Mouse (Mus musculus) liver (tissue): ENCODE measurements around the gene Nap1l1.
"Not testable (repeated sequence)": the region's sequence is repeated elsewhere in the genome, so short reads cannot be mapped to it uniquely, and the experiment has no call there.

Source experiments
- DNase-seq: peaks from one replicate; pipeline ENCODE4 v3.0.0-alpha.2; 2020; ENCODE audit warnings: mixed read lengths

Nap1l1 gene

DNA sequence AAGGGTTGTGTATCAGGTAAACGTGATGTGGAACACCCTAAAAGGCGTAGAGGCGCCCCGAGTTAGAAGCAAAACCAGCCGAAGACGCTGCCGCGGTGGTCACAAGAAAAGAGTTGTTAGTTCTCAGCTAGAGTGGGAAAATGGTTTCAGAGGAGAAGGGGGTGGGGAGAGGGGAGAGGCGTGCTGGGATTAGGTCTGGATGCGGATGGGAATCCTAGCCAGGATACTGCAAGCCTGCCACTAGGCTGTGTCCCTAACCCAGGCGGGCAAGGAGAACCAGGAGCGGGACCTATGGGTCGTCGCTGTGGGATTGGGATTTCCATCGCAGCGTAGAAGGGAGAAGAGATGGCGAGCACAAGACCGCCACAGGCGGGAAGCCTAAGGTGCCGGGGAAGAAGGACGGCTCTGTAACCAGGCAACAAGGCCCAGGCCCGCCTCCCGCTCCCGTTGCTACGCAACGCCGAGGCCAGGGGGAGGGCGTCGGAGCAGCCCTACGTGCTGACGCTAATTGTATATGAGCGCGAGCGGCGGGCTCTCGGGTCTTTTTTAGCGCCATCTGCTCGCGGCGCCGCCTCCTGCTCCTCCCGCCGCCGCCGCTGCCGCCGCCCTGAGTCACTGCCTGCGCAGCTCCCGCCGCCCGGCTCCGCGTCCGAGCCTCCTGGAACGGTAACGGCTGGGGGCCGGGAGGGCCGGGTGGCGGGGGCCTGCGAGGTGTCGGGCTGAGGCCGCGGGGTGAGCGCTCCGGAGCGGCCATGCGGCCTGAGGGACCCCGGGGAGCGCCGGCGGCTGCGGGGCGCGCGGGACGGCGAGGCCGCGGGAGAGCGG lies at the start of gene Nap1l1:
TSS of gene Nap1l1 (plus strand) at position 538 of the 825 bp plus-strand sequence.
- peak; percentile 97 for DNase-seq

DNA sequence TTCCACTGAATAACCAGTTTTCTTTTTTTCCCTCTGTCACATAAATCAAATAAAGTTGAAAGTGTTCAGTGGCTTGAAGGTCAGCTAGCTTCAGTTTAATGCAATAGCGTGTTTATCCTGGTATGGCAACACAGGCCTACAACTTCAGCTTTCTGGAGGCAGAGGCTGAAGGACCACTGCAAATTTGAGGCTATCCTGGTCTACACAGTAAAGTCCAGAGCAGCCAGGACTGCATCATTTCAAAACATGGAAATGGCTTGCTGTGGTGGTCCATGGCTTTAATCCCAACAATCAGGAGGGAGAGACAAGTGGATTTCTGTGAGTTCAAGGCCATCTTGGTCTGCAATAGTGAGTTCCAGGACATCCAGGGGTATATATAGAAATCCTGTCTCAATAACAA lies 46.5 kb upstream of the Nap1l1 start:
- DNase-seq: no peak

DNA sequence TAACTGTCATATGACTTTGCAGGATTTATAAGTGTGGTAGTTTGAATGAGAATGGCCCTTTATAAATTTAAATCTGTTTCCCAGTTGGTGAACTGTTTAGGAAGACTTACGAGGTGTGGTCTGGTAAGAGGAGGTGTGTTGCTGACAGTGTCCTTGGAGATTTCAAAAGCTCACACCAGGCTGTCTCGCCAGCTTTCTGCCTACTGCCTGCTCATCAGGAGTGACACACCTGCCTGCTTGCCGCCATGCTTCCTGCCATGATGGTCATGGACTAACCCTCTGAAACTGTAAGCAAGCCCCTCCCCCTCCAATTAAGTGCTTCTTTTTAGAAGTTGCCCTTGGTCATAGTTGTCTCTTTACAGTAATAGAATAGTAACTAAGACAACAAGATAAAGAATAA lies 39.5 kb upstream of the Nap1l1 start:
- no peak for DNase-seq

DNA sequence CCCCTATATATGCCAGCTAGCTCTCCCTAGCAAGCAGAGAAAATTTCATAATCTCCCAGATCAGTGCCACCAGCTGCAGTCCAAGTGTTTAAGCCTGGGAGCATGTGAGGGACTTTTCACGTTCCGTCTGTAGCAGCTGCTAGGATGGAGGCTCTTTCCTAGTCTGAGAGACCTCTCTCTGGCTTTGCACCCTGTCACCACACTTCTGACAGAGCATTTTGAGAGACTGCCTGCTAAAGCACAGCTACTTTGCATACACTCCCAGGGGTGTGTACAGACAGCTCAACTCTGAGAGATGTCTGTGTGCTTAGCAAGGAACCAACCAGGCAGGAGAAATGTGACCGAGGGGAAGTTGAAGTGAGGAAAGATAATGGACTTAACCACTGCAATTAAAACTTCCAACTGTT lies 32.0 kb upstream of the Nap1l1 start:
- DNase-seq: no peak

DNA sequence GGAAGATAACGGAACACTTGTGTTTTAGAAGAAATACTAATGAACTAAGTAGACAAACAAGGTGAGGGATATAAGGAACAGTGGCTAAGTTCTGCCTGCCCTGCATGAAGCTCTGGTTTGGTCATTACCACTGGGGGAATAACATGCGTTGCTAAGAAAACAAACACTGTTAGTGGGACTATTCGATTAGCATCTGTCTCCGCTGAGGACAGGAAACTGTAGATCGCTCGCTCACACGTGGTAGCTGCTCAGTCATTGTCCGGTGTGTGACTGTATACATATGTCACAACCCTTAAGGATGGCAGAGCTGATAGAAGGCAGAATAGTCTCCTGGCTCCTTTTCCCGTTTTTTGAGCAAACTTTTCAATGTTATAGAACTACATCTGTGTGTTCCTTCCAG lies 28.8 kb upstream of the Nap1l1 start:
- DNase-seq: no peak

DNA sequence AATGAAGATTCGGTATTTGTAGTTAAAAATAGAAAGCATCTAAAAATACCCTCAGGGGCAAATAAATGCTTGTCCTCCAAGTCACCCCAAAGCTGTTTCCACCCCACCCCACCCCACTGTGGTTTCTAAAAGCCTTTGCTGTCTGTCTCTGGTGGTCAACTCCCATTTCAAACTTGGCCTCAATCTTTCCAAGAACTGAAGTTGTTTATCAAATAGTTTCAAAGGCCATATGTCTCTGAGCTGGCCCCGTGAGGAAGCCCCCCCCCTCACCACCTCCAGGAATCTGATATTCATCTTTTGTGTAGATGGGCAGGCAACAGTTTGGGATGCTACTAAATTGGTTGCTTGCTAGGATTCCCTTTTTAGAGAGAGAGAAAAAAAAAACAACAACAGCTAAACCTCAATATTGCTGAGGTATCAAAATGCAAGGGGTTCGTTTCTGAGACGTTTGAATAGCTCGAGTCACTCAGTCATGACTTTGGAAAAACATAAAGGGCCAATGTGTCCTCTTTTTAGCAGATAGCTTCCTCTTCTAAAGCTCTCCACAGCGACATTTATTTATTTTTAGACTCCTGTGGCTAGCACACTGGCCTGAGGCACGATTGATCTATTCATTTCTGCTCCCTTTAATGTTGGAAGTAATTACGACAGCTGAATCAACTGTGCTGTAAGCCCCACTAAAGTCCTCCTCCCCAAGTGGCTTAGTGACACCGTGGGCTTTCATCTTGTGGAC lies 26.9 kb upstream of the Nap1l1 start:
- DNase-seq: peak; percentile 38

DNA sequence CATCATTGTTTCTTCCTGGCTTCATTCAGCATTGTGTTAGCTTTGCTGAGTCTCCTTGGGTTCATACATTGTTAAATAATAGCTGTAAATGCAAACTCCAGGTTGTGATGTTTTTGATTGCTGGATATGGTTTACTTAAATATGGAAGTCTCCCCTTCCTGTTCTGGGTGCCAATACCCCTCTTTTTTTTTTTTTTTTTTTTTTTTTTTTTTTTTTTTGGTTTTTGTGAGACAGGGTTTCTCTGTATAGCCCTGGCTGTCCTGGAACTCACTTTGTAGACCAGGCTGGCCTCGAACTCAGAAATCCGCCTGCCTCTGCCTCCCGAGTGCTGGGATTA lies 26.4 kb upstream of the Nap1l1 start:
- DNase-seq: not testable (repeated sequence)

DNA sequence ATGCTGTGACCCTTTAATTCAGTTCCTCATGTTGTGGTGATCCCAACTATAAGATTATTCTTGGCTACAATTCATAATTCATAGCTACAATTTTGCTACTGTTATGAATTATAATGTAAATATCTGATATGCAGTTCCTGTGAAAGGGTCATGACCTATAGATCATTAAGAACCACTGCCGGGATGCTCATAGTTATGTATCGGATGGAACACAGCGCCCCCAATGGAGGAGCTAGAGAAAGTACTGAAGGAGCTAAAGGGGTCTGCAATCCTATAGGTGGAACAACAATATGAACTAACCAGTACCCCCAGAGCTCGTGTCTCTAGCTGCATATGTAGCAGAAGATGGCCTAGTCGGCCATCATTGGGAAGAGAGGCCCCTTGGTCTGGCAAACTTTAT lies 23.4 kb upstream of the Nap1l1 start:
- DNase-seq: not testable (repeated sequence)

DNA sequence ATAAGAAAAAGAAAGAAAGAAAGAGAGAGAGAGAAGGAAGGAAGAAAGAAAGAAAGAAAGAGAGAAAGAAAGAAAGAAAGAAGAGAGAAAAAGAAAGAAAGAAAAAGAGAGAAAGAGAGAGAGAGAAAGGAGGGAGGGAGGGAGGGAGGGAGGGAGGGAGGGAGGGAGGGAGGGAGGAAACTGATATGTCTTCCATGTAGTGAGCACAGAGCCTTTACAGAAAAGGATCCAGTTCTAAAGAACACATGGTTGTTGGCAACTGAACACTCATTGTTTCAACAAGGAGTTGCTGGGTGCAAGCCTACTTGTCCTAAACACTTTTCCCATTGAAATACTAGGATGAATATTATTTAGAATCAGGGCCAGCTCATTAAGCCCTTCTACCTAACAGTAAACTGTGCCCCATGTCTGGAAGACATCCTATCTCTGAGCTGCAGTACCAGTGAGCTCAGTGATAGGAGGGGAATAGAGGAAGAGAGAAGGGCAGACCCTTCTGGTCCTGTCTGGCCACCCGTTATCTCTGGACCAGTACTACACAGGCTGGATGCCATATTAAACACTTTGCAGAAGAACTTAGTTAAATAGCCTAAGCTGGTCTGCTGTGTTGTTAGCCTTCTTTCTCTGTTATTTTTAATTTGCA lies 21.2 kb upstream of the Nap1l1 start:
- DNase-seq: peak; percentile 22

DNA sequence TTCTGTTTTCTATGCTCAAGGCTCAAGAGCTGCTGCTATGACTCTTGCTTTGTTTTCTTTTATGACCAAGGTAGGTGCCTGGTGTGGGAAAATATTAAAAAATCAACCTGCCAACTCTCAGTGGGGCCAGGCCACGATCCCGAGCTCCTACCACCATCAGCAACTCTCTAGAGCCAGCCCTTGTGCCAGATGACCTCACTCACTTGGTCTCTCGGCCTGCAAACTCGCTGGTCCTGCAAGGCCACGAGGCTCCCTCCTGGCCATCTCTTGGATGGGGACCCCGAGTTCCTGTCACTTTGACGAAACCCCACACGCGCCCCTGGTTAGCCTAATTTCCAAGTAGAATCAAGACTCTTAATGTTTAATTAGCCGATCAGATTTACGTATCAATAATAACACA lies 20.6 kb upstream of the Nap1l1 start:
- no peak for DNase-seq

DNA sequence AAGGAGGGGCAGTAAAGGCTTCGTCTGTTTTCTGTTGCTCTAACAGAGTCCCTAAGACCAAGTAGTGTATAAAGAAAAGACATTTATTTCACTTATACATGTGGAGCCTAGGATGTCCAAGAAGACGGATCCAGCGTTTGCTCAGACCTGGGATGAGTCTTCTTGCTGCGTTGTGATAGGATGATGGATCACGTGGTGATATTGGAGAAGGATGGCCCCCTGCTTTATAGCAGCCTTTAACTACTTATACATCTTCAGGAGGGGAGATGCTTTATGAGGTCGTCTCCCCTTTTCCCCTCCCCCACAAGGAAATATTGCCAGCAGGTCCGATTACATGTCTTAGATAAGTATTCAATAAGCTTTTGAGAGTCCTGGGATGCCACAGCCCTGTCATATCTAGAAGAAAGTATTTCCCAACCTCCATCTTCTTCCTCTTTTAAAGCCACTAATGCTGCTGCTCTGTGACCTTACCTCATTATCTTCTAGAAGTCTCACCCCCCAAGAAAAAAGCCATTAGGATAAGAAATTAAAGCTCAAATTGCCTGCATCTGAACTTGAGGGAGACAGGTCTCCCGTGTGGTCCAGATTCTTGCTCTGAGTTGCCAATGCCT lies 18.2 kb upstream of the Nap1l1 start:
- no peak for DNase-seq

DNA sequence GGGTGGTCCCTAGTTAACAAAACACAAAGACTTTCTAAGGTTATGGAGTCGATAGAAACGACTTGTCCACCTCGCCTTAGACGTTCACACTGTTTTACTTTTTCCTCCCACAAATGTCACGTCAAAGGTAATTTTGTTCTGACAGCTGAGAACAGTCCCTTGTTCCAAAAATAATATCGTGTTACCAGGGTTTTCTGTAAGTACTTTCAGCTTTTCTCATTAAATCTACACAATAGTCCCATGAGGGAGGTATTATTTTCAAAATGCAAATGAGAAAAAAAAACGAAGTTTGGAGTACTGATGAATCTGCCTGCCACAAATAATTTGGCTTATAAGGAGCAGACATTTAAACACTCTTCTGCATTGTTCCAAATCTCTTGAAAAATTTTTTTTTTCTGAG lies 14.9 kb upstream of the Nap1l1 start:
- no peak for DNase-seq

DNA sequence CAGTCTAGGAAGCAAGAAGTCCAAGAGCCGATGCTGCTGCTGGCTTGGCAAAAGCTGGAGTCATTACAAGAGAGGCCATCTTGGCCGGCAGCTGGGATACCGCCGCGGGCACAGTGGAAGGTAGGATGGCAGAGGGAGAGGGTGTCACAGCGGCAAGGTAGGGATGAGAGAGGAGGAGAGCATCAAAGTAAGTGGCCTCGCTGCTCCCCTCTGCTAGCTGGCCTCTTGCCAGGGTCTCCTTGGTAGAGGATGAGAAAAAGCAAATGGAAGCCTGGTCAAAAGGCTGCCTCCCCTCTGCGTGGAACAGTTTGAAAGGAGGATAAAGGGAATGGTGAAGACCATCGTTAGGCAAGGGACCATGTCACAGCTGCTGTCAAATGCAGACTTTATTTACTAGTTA lies 14.0 kb upstream of the Nap1l1 start:
- DNase-seq: no peak

DNA sequence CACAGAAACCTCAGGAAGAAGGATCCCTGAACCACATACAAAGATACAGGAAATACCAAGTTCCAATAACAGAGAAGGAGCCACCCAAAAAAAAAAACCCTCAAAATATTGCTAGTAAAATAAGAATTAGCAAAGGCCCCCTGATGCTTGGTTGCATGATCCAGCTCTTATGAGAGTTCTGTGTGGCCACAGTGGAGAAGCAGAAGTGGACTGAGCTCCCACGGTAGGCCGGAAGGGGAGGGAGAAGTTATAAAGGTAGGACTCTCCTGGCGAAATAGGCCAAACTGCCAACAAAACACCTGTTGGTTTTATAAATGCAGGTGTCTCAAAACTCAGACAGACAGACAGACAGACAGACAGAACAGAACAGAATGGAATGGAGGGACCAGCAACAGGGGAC lies 13.1 kb upstream of the Nap1l1 start:
- DNase-seq: no peak

DNA sequence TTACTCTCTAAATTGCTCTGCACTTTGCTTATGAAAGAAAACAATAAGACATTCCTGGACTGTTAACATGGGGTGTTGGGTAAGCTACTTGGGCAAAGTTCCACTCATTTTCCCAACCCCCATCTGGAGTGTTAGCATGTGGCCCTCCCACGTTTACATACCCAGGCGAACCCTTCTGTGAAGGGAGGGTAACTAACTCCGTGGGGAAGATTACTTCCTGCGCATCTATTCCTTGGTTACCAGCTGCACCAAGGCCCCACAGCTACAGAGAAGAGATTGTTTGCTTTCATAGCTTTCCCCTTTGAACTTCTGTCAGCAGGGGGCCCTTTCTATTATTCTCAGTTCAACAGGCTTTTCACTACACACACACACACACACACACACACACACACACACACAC lies 12.6 kb upstream of the Nap1l1 start:
- DNase-seq: no peak

DNA sequence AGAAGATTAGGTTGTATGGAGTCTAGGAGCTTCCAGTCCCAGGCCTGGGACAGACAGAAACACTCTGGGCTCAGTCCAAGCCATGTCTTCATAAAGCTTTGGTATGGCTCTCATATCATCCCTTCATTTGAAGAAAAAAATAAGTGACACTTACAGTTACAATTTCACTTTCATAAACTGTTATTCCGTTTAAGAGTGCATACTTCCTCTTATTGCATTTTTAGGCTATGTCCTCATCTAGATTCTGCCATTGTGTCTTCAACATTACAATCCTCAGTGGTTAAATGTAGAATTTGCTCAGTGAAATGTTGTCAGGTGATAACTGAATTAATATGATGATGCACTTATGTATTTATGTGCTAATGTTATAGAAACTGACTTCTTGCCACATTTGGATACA lies 8.2 kb upstream of the Nap1l1 start:
- no peak for DNase-seq

DNA sequence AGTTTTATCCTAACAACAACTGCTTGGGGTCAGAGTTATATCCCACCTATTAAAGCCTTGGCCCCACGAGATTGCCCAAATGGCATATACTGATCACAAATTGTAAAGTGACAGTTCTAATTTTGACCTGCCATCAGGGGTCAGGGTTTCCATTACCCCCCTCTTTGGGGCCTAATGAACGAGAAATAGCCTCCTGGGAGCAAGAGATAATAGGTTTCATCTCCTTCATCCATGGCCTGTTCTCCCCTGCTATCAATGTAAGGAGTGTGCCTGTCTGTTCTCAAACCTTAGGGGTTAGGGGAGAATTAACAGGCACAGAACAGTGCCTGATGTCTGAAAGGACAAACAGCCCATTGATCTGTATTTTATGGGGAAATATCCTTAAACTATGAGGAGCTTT lies 7.6 kb upstream of the Nap1l1 start:
- DNase-seq: no peak

DNA sequence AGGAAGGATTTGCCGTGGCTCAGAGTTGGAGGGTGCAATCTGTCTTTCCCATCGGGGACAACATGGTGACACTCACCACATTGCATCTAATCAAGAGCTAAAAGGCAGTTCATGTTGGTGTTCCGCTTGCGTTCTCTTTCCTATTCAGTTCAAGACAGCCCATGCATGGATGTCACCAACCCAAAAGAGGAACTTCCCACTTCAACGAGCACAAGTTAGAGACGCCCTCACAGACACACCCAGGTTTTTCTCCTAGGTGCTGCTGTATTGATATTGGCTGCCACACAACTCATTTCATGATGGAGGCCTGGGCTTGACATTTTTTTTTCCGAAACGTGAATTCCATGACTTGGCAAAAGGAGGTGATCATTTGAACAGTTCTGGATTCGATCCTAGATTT lies 1.9 kb upstream of the Nap1l1 start:
- no peak for DNase-seq

DNA sequence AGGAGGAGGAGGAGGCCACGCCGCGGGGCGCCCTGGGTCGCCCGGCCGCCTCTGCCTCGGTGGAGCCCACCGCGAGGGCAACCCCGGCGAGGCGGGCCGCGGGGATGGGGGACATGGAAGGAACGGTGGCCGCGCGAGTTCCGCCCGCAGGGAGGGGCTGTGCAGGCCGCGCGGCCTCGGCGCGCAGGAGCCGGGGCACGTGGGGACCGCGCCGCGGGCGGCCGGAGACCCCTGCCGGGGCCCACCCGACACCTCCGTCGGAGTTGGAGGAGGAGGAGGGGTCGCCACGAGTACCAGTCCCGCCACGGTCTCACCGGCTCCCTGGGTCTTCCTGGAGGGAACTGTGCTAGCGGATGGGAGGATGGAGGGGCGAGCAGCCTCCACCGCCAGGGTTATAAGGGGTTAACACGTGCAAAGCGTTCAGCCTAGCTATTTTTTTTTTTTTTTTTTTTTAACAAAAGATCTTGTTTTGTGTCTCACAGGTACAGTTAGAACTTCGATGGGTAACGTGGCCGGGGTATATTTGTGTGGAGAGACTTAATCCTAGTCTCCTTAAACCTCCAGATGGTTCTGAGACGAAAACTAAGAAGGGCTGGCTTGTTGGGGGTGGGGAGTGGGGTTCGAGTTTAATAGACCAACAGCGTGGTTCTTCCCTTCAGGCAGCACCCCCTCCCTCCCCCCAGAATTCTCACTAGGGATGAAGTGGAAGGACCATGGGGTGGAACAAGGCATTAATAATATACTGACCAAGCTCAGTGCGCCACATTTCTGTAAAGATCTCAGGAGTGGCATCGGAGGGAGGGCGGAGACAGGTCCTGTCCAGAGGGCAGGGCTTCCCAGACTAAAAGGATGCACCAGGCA lies 718 bp downstream of the Nap1l1 start:
- peak; percentile 60 for DNase-seq

DNA sequence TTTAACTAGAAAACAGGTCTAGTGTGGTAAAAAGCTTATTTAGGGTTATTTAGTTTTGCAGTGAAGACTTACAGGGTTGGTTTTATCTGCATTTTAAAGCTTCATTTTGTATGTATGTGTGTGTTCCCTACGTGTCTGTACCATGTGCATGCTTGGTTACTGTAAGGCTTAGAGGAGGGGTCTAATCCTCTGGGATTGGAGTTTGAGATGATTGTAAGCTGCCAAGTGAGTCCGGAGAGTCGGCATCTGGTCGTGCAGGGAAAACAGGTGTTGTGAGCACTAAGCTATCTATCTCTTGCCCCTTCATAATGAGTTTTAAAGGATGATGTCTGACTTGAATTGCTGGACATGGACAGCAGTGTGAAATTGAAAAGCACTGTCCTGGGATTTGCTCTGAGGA lies 3.3 kb downstream of the Nap1l1 start:
- no peak for DNase-seq

DNA sequence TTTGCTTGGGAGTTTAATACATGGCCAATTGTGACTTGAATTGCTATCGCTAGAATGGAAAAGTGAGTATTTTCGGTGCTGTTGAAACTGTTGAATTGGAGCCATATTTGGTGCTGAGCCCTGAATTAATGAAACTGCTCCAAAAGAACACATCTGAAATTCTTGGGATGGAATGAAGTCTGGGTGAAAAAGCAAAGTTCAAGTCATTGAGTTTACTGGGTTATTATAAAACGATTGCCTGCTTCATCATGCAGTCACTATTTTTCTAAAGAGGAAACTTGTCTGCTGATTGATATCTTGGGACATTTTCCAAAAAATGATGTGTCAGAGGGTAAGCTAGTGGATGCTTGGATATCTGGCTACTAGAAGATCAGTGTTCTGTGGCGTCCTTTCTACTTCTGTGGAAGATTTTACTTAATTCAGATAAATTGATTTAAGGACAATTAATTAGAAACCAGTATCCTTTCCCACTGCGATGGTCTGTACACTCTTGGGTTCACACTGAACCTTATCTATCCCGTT lies 4.0 kb downstream of the Nap1l1 start:
- no peak for DNase-seq

DNA sequence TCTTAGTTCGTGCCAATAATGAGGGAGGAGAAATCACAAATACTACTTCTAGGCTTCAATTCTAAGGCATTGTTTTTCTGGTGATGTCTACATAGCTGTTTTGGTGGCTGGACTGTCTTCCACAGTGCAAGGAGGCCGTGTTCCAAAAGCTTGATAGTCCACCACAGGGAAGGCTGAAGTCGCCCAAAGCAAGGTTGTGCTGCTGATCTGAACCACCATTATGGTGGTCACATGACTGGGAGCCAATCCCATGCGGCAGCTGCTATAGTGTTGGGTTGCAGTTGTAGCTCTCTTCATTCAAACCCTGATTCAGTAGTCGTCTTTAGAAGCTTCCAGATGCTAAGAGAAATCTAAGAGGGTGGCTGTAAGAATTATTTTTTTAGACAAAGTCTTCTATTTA lies 6.6 kb downstream of the Nap1l1 start:
- DNase-seq: no peak
